Mouse (Mus musculus): Measurements from ENCODE around the gene Erbb2. TPM values are rescaled to one million over a fixed set of nuclear protein-coding genes. Genes with fewer than 3 reads are reported as not detected.

The Erbb2 gene
- polyA plus RNA-seq, 1 experiment, result 2.0 TPM

GRCm38 (mm10) chr11:98413731-98414130 is 1.5 kb downstream of the Erbb2 start:
- Histone ChIP-seq H3K4me3 (ENCODE audit: insufficient read depth, low read length) (peak overlapping the region; percentile 28; the same call in 1 of the 2 replicates), H3K4me1 (ENCODE audit: control insufficient read depth, insufficient read depth, low read length) (peaks cover 2% of the 10 kb centered on the region; the same call in 1 of the 2 replicates), H3K27ac (ENCODE audit: insufficient read depth, low read length) (no peak overlapping the region)
- TF ChIP-seq CTCF (IDR thresholded peaks at IDR 0.05; ENCODE audit: extremely low read depth, insufficient read depth, low read length) (no peak), POLR2A (IDR thresholded peaks at IDR 0.05; ENCODE audit: extremely low read depth, insufficient read depth, low read length) (no peak)

- Histone ChIP-seq H3K27ac (ENCODE audit: insufficient read depth, low read length) (no peak overlapping the region), H3K4me3 (ENCODE audit: insufficient read depth, low read length) (no peak overlapping the region), H3K4me1 (ENCODE audit: control insufficient read depth, insufficient read depth, low read length) (peaks cover 2% of the 10 kb centered on the region; the same call in 1 of the 2 replicates)
- TF ChIP-seq CTCF (IDR thresholded peaks at IDR 0.05; ENCODE audit: extremely low read depth, insufficient read depth, low read length), result no peak
- no peak for TF ChIP-seq POLR2A (IDR thresholded peaks at IDR 0.05; ENCODE audit: extremely low read depth, insufficient read depth, low read length)
These were observed 1.9 kb downstream of the Erbb2 start for GRCm38 (mm10) chr11:98414162-98414561.

DNA sequence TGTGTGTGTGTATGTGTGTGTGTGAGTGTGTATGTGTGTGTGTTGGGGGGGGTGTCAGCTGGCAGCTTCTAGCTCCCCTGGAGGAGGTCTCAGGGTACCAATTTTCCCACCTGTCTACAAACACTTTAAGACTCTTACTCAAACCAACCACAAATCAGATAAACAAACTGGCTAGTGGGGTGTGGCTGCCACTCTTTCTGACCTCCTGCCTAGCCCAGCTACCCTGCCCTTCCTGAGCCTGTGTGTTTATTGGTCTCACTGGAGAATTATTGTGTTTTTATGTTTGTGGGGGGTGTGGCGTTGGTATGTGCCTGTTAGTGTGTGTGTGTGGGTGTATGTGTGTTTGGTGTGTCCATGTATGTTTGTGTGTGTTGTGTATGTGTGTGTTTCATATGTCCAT is 4.8 kb downstream of the Erbb2 start:
- H3K4me3 ChIP-seq (ENCODE audit: insufficient read depth, low read length), result no peak overlapping the region
- no peak overlapping the region for H3K27ac ChIP-seq (ENCODE audit: insufficient read depth, low read length)
- TF ChIP-seq POLR2A (IDR thresholded peaks at IDR 0.05; ENCODE audit: extremely low read depth, insufficient read depth, low read length), result no peak
- TF ChIP-seq CTCF (IDR thresholded peaks at IDR 0.05; ENCODE audit: extremely low read depth, insufficient read depth, low read length), result no peak
- H3K4me1 ChIP-seq (ENCODE audit: control insufficient read depth, insufficient read depth, low read length), result peaks cover 2% of the 10 kb centered on the region; the same call in 1 of the 2 replicates

DNA sequence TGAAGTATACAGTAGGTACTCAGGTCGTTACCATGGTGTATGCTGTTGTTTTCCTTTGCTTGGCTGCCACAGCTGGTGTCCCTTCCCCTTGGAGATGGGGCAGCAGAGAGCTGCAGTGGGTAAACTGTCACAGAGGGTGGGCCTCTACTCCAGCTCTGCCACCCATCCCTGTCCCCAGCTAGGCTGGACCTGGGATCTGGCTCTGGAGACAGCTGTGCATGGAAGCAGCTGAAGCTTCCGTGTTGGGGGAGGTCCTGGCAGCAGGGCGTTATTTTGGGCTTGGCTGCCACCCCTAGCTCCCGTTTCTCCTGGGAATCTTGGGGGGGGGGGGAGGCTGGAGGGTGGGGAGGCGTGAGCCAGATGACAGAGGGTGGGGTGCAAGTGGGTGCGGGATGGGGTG is 6.0 kb downstream of the Erbb2 start:
- Histone ChIP-seq H3K4me1 (ENCODE audit: control insufficient read depth, insufficient read depth, low read length) (peaks cover 2% of the 10 kb centered on the region; the same call in 1 of the 2 replicates), H3K27ac (ENCODE audit: insufficient read depth, low read length) (no peak overlapping the region), H3K4me3 (ENCODE audit: insufficient read depth, low read length) (no peak overlapping the region)
- TF ChIP-seq POLR2A (IDR thresholded peaks at IDR 0.05; ENCODE audit: extremely low read depth, insufficient read depth, low read length), result no peak
- TF ChIP-seq CTCF (IDR thresholded peaks at IDR 0.05; ENCODE audit: extremely low read depth, insufficient read depth, low read length), result no peak

DNA sequence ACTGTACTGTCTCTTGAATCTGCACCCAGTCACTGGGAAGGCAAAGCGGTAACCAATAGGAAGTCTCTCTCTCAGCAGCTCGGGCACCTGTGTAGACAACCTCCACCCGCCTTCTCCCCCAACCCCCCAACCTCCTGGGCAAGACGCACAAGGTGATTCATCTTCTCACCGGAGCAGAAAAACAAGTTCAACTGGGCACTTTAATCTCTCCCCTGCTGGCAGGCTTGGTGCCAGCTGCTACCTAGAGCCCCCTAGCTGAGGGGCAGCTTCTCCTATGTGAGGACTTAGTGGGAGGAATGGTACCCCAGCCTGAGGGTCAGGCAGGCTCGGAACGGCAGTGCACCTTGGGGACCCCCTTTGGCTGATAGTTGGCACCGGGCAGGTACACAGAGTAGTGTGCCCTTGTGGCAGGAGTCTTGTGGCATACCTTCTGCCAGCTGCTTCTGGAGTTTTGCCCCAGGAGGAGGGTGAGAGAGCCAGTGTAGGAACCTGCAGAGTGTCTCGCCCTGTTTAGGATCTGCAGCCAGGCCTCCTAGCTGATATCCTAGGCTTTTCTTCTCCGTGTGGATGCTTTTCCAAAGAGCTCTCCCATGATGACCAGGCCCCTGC is 6.8 kb downstream of the Erbb2 start:
- TF ChIP-seq CTCF (IDR thresholded peaks at IDR 0.05; ENCODE audit: extremely low read depth, insufficient read depth, low read length) (no peak), POLR2A (IDR thresholded peaks at IDR 0.05; ENCODE audit: extremely low read depth, insufficient read depth, low read length) (no peak)
- Histone ChIP-seq H3K27ac (ENCODE audit: insufficient read depth, low read length) (0 out of 2 replicates have a peak overlapping the region, but pooled peaks have one; percentile 5), H3K4me3 (ENCODE audit: insufficient read depth, low read length) (no peak overlapping the region), H3K4me1 (ENCODE audit: control insufficient read depth, insufficient read depth, low read length) (peaks cover 2% of the 10 kb centered on the region; the same call in 1 of the 2 replicates)

DNA sequence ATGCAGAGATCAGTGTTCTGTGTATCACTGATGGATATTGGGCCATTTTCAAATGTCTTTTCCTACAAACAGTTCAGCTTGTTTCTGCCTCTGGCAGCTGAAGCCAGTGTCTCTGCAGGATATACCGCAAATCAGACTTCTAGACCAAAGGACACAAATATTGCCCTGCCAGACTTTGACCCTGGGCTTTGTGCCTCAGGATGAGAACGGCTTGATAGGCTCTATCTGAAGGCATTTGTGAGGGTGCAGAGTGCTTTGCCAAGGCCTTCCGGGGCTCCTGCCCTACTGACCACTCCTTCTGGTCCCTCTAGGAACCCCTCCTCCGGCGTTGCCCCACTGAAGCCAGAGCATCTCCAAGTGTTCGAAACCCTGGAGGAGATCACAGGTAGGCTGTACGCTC is 14.3 kb downstream of the Erbb2 start:
- TF ChIP-seq POLR2A (IDR thresholded peaks at IDR 0.05; ENCODE audit: extremely low read depth, insufficient read depth, low read length) (no peak), CTCF (IDR thresholded peaks at IDR 0.05; ENCODE audit: extremely low read depth, insufficient read depth, low read length) (no peak)
- H3K4me1 ChIP-seq (ENCODE audit: control insufficient read depth, insufficient read depth, low read length), result no peaks in the 10 kb centered on the region
- no peak overlapping the region for H3K4me3 ChIP-seq (ENCODE audit: insufficient read depth, low read length)
- no peak overlapping the region for H3K27ac ChIP-seq (ENCODE audit: insufficient read depth, low read length)

DNA sequence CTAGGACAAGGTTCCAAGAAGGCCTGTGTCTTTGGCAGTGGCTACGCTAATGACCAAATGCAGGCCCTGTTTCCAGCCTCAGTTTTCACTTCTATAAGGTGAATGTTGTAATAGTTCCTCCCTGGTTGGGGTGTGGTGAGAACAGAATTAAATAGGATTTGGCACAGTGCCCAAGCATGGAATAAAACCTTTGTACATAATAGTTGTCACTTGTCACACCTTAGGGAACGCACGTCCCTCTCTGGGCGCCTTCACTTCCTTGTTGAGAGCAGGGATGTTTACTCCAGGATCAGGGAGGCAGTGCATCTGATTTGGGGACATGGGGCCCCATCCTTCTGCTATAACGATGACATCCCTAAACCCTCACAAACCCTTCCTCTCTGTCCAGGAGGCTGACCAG is 16.2 kb downstream of the Erbb2 start:
- H3K4me1 ChIP-seq (ENCODE audit: control insufficient read depth, insufficient read depth, low read length), result no peaks in the 10 kb centered on the region
- H3K27ac ChIP-seq (ENCODE audit: insufficient read depth, low read length), result no peak overlapping the region
- TF ChIP-seq CTCF (IDR thresholded peaks at IDR 0.05; ENCODE audit: extremely low read depth, insufficient read depth, low read length) (no peak), POLR2A (IDR thresholded peaks at IDR 0.05; ENCODE audit: extremely low read depth, insufficient read depth, low read length) (no peak)
- H3K4me3 ChIP-seq (ENCODE audit: insufficient read depth, low read length), result no peak overlapping the region

GRCm38 (mm10) chr11:98431743-98432502 is 19.7 kb downstream of the Erbb2 start:
- H3K4me1 ChIP-seq (ENCODE audit: control insufficient read depth, insufficient read depth, low read length), result no peaks in the 10 kb centered on the region
- H3K27ac ChIP-seq (ENCODE audit: insufficient read depth, low read length), result no peak overlapping the region
- no peak overlapping the region for H3K4me3 ChIP-seq (ENCODE audit: insufficient read depth, low read length)
- TF ChIP-seq CTCF (IDR thresholded peaks at IDR 0.05; ENCODE audit: extremely low read depth, insufficient read depth, low read length) (no peak), POLR2A (IDR thresholded peaks at IDR 0.05; ENCODE audit: extremely low read depth, insufficient read depth, low read length) (no peak)

GRCm38 (mm10) chr11:98435723-98436122 is 23.5 kb downstream of the Erbb2 start:
- no peak for TF ChIP-seq POLR2A (IDR thresholded peaks at IDR 0.05; ENCODE audit: extremely low read depth, insufficient read depth, low read length)
- no peak for TF ChIP-seq CTCF (IDR thresholded peaks at IDR 0.05; ENCODE audit: extremely low read depth, insufficient read depth, low read length)
- H3K4me1 ChIP-seq (ENCODE audit: control insufficient read depth, insufficient read depth, low read length), result no peaks in the 10 kb centered on the region
- no peak overlapping the region for H3K27ac ChIP-seq (ENCODE audit: insufficient read depth, low read length)
- no peak overlapping the region for H3K4me3 ChIP-seq (ENCODE audit: insufficient read depth, low read length)

- Histone ChIP-seq H3K4me1 (ENCODE audit: control insufficient read depth, insufficient read depth, low read length) (no peaks in the 10 kb centered on the region), H3K4me3 (ENCODE audit: insufficient read depth, low read length) (no peak overlapping the region; the same call in 1 of the 2 replicates), H3K27ac (ENCODE audit: insufficient read depth, low read length) (no peak overlapping the region)
- TF ChIP-seq POLR2A (IDR thresholded peaks at IDR 0.05; ENCODE audit: extremely low read depth, insufficient read depth, low read length) (no peak), CTCF (IDR thresholded peaks at IDR 0.05; ENCODE audit: extremely low read depth, insufficient read depth, low read length) (no peak)
These were observed 25.2 kb downstream of the Erbb2 start for GRCm38 (mm10) chr11:98437441-98437840.
